Mouse (Mus musculus) intestine, postnatal 0 days (tissue): ENCODE data around the gene Plp2. TPM values are rescaled to one million over a fixed set of nuclear protein-coding genes. Genes with fewer than 3 reads are reported as not detected.
A peak's percentile ranks its signal among the peaks of the same experiment; 100 is the strongest.

Source experiments
- ATAC-seq: fragments of 200-750 bp; cut with Nextera tagmentation; 2 replicates; pipeline ENCODE4 v1.8.0; 2017; ENCODE audit warnings: mild to moderate bottlenecking, moderate TSS enrichment, moderate library complexity
- H3K27ac ChIP-seq: fragments of 300-500 bp; sonication (generic); 2 replicates; pipeline ENCODE4 v1.5.1; 2014; ENCODE audit warnings: mild to moderate bottlenecking, low read depth, low read length, moderate library complexity
- H3K27me3 ChIP-seq: fragments of 300-500 bp; sonication (generic); replicated peaks from 2 replicates; pipeline ENCODE4 v1.6.1; 2014; ENCODE audit warnings: low read length, mixed read lengths; ENCODE audit not compliant: control insufficient read depth, insufficient read depth
- H3K36me3 ChIP-seq: fragments of 300-500 bp; sonication (generic); 2 replicates; pipeline ENCODE4 v1.6.1; 2014; ENCODE audit warnings: mild to moderate bottlenecking, moderate library complexity; ENCODE audit not compliant: control insufficient read depth, insufficient read depth
- H3K4me1 ChIP-seq: fragments of 300-500 bp; sonication (generic); replicated peaks from 2 replicates; pipeline ENCODE4 v1.6.1; 2014; ENCODE audit warnings: antibody characterized with exemption, low read length, mixed read lengths; ENCODE audit not compliant: control insufficient read depth, insufficient read depth
- H3K4me2 ChIP-seq: fragments of 300-500 bp; sonication (generic); replicated peaks from 2 replicates; pipeline ENCODE4 v1.6.1; 2014; ENCODE audit warnings: low read depth, mild to moderate bottlenecking, moderate library complexity
- H3K4me3 ChIP-seq: fragments of 300-500 bp; sonication (generic); 2 replicates; pipeline ENCODE4 v1.5.1; 2014; ENCODE audit warnings: low read depth, low read length
- H3K9ac ChIP-seq: fragments of 300-500 bp; sonication (generic); 2 replicates; pipeline ENCODE4 v1.6.1; 2014; ENCODE audit warnings: mild to moderate bottlenecking, low read depth, low read length
- H3K9me3 ChIP-seq: fragments of 300-500 bp; sonication (generic); 2 replicates; pipeline ENCODE4 v1.6.1; 2016; ENCODE audit warnings: mixed run types; ENCODE audit not compliant: control insufficient read depth
- CTCF ChIP-seq: sonication (generic); IDR thresholded peaks from 2 replicates; pipeline ENCODE4 v1.5.1; 2016; ENCODE audit warnings: low read depth, mild to moderate bottlenecking, control low read depth, antibody characterized with exemption, moderate library complexity
- WGBS: fragments of 180-500 bp; shearing (Covaris S2); extraction: QIAGEN DNeasy Blood & Tissue Kit; methylation state at CpG from one replicate; pipeline ENCODE4 v1.1.7; 2014; 5-methylcytosine and 5-hydroxymethylcytosine counted together
- polyA plus RNA-seq: library from polyadenylated mRNA; unstranded; fragments of >200 nt; fragmentation: Nextera tagmentation; extraction: Ambion mirVana; gene quantifications from 2 replicates; pipeline ENCODE4 v1.2.1, GENCODE M21; 2015

Gene Plp2
- polyA plus RNA-seq, 1 experiment from 2014 or later, result 124 TPM

- Histone ChIP-seq H3K4me1 (no peaks in the 10 kb centered on the region), H3K27ac (no peak within 1 kb of the TSS), H3K36me3 (no peaks in the 10 kb centered on the region), H3K9me3 (no peaks in the 10 kb centered on the region), H3K4me3 (peak within 1 kb of the TSS; percentile 18), H3K4me2 (peak within 1 kb of the TSS; percentile 51), H3K9ac (no peak within 1 kb of the TSS), H3K27me3 (no peaks in the 10 kb centered on the region)
- peak; percentile 75 for ATAC-seq
- 15% methylated on average over 41 of the region's 42 CpGs for WGBS
- TF ChIP-seq CTCF, result no peak
Measured at GRCm38 (mm10) chrX:7638401-7639091, 32.6 kb downstream of the Plp2 start, which contains the start of gene Syp. Syp (plus strand) TSS chrX:7638471.

DNA sequence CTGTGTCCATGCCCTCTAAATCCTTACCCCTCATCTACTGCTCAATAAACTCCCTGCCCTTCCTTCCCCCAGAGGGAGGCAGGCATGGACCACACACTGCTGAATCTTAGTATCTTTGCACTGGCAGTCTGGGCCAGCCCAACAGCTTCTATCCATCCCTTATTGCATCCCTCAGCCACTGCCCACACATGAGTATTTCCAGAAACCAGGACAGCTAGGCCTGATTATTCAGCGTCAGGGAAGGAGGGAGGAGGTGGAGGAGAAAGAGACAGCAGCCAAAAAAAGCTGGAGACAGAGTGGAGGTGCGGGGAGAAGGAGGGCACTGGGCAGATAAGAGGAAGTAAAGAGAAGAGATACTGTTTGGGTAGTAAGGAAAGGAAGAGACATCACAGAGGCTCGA lies 36.1 kb downstream of the Plp2 start:
- 66% methylated on average over 3 of the region's 3 CpGs for WGBS
- no peak for ATAC-seq
- no peak overlapping the region for H3K9ac ChIP-seq
- no peak overlapping the region for H3K27ac ChIP-seq
- H3K36me3 ChIP-seq, result no peaks in the 10 kb centered on the region
- no peak overlapping the region for H3K4me2 ChIP-seq
- H3K4me1 ChIP-seq, result no peaks in the 10 kb centered on the region
- no peak overlapping the region for H3K4me3 ChIP-seq
- H3K9me3 ChIP-seq, result no peaks in the 10 kb centered on the region
- no peaks in the 10 kb centered on the region for H3K27me3 ChIP-seq
- no peak for TF ChIP-seq CTCF

- Histone ChIP-seq H3K4me2 (no peak overlapping the region), H3K9ac (no peak overlapping the region), H3K4me1 (no peaks in the 10 kb centered on the region), H3K27me3 (no peaks in the 10 kb centered on the region), H3K36me3 (no peaks in the 10 kb centered on the region), H3K9me3 (no peaks in the 10 kb centered on the region), H3K27ac (no peak overlapping the region), H3K4me3 (no peak overlapping the region)
- no peak for ATAC-seq
- no peak for TF ChIP-seq CTCF
- WGBS, result 88% methylated on average over 6 of the region's 6 CpGs
Measured at GRCm38 (mm10) chrX:7632560-7632959, 38.6 kb downstream of the Plp2 start.

Other genes starting within 250 kb of the Plp2 start
- gene Foxp3, start 97.7 kb downstream of the Plp2 start, polyA plus RNA-seq, result 0.05 TPM in 1 of 2 replicates, not detected in the other
- gene Ppp1r3f, start 97.1 kb downstream of the Plp2 start, polyA plus RNA-seq, result 0.56 and 0.83 TPM in 2 replicates
- gene Ccdc22, start 65.9 kb downstream of the Plp2 start, polyA plus RNA-seq, result 21.9 and 24.8 TPM in 2 replicates
- gene Cacna1f, start 64.3 kb downstream of the Plp2 start, polyA plus RNA-seq, result not detected in 2 replicates
- gene Syp, start 32.9 kb downstream of the Plp2 start, polyA plus RNA-seq, result 5.4 and 5.7 TPM in 2 replicates
- 3.4 and 4.3 TPM in 2 replicates for gene Prickle3, start 14.1 kb downstream of the Plp2 start, polyA plus RNA-seq
- gene Magix, start 9.9 kb upstream of the Plp2 start, polyA plus RNA-seq, result 1.4 and 1.6 TPM in 2 replicates
- 13.8 and 14.6 TPM in 2 replicates for gene Gpkow, start 25.7 kb upstream of the Plp2 start, polyA plus RNA-seq
- 19.3 and 19.5 TPM in 2 replicates for gene Wdr45, start 42.9 kb upstream of the Plp2 start, polyA plus RNA-seq
- not detected in 2 replicates for gene Gm45208, start 50.9 kb upstream of the Plp2 start, polyA plus RNA-seq
- 18.2 and 24.0 TPM in 2 replicates for gene Praf2, start 57.0 kb upstream of the Plp2 start, polyA plus RNA-seq
- 20.7 and 22.2 TPM in 2 replicates for gene Ccdc120, start 79.5 kb upstream of the Plp2 start, polyA plus RNA-seq
- gene Tfe3, start 91.2 kb upstream of the Plp2 start, polyA plus RNA-seq, result 15.3 and 16.2 TPM in 2 replicates
- 17.6 and 22.2 TPM in 2 replicates for gene Gripap1, start 118.4 kb upstream of the Plp2 start, polyA plus RNA-seq
- gene Kcnd1, start 150.9 kb upstream of the Plp2 start, polyA plus RNA-seq, result 0.60 and 0.68 TPM in 2 replicates
- 21.0 and 22.8 TPM in 2 replicates for gene Otud5, start 170.0 kb upstream of the Plp2 start, polyA plus RNA-seq
- gene Pim2, start 206.9 kb upstream of the Plp2 start, polyA plus RNA-seq, result 9.2 and 10.2 TPM in 2 replicates
- gene Slc35a2, start 212.6 kb upstream of the Plp2 start, polyA plus RNA-seq, result 24.3 and 27.0 TPM in 2 replicates
- gene Pqbp1, start 227.9 kb upstream of the Plp2 start, polyA plus RNA-seq, result 63.1 and 64.3 TPM in 2 replicates
- gene Timm17b, start 228.0 kb upstream of the Plp2 start, polyA plus RNA-seq, result 106 and 109 TPM in 2 replicates
- not detected in 2 replicates for gene Gm10491, start 236.4 kb upstream of the Plp2 start, polyA plus RNA-seq
- not detected in 2 replicates for gene Gm10490, start 238.2 kb upstream of the Plp2 start, polyA plus RNA-seq
- 17.5 and 18.0 TPM in 2 replicates for gene Pcsk1n, start 248.4 kb upstream of the Plp2 start, polyA plus RNA-seq